Mouse (Mus musculus) ES-CJ7 (cell line): ENCODE results near the gene Lamb1.
A peak's percentile ranks its signal among the peaks of the same experiment; 100 is the strongest.

ENCODE experiments used
- DNase-seq: peaks from one replicate; pipeline ENCODE4 v3.0.0; 2011; ENCODE audit warnings: low read depth, low spot score

Lamb1 gene

DNA sequence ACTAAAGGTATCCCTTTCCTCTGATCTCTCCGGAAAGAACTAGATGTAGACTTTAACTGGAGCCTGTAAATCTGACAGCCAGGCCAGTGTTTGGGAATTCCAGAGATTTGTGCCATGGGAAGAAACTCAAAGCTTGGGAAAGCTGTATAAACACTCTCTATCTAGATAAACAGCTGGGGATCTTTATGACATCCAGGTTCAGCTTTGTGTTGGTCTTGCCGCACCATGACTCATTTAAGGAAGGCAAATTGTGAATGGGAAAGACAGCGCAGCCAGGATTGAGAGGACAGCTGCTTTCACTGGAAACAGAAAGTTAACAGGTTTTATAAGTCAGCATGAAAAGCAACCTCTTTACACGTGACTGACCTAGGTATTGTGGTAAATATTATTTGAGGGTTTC lies 12.8 kb upstream of the Lamb1 start:
- DNase-seq, result no peak

DNA sequence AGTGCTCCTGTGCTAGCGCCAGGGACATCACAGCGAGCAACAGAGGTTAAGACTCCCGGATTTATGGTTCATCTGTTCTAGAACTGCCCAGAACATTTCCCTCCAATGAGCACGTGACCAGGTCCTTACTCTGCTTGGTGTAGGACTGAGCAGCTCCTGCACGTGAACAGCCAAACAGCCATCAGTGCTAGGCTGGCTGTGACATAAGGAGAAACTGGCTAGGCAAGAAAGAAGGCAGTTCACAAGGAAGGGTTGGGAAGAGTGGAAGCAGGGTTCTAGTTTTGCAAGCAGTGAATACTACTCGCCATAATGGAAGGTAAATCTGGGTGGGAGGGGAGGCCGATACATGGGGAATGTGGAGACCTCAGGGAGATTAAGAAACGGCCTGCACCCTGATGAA lies 10.1 kb upstream of the Lamb1 start:
- no peak for DNase-seq

DNA sequence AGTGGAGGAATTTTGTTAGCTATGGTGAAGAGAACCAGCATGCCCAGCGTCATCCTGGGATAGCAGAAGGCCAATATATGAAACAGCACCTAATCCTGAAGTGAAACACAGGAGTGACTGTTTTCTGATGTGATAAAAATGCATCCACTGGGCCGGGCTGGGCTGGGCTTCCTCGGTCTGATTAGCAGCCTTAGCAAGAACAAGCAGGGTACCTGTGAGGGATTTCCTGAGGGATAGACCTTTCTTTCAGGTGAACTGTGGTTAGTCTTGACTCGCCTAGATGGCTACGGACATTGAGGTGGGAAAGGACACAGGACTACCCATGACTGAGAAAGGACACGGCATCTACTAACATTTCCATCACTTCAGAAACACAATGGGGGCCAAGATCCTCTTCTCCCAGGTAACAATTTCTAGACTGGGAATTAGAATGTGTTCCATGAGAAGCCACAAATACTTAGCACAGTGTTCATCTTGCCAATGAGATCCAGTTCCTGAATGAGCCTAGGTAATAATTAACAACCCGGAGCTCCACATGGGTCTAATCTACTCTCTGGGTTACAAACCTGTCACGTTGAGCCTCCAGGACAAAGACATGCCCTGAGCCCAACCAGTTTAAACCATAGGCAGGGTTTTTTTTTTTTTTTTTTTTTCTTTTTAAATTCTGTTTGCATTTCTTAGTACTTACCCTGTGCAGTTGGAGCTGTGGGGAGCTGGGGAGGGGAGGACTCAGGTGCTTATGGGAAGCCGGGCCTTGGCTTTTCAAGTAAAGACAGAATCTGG lies 8.7 kb upstream of the Lamb1 start:
- DNase-seq, result no peak

DNA sequence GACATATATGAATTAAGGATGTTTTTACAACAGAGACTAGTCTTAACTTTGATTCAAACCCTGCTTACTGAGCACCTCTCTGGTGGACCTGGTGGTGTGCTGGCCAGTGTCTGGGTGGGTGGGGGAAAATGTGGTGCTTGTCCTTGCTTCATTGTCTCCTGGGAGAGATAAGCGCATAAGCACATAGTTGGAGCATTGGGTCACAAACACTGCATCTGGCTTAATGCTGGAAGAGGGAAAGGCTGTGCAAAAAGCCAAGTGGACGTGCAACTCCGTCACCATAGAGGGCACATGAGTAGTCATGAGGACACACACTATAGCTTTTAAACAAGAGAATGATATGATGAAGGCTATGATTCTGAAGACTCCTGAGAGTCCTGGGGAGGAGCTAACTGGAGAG lies 3.2 kb upstream of the Lamb1 start:
- no peak for DNase-seq

DNA sequence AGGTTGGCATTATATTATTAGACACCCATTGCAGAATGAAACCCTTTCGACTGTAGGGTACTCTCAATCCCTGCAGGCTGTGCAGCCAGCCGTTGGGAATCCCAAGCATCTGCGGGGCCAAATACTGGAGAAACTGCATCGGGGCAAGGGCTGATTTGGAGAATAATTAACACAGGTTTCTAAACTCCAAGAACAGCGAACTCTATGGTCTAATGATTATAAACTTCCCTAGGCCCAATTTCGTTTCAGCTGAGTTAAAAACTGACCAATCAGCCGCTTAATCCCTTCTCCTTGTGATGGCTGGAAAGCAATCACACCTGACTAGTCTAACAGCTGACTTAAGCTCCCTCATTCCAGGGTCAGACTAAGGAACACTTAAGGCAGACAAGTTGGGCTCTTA lies 1.1 kb upstream of the Lamb1 start:
- no peak for DNase-seq

DNA sequence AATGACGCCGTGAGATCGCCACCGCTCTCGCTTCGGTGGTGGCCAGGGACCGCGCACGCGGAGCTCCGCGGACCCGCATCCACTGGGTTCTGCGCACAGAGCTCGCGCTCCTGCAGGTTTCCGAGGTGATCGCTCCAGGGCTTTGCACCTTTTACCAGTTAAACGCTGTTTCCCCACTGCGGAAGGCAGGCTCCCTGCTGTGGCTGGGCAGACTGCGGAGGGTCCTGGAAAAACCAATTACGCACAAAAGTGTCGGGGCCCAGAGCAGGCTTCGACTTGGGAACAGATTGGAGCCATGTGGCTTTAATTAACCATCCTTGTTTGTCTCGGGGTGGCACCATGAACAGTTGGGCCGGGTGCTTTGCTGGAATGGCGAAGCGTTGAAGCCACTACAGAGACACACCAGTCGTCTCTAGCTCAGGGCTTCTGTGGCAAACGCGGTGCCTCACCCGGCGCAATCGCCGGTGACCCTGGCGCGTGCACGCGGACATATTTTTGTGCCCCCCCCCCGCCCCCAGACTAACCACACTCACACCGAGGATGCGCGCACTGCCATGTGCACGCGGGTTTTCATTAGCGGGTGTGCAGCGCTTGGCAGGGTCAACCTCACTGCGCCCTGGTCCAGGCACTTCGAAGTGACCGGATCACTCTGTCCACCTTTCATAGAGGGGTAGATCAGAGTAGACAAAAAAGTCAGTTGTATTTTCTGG lies 843 bp downstream of the Lamb1 start:
- DNase-seq, result peak; percentile 31

DNA sequence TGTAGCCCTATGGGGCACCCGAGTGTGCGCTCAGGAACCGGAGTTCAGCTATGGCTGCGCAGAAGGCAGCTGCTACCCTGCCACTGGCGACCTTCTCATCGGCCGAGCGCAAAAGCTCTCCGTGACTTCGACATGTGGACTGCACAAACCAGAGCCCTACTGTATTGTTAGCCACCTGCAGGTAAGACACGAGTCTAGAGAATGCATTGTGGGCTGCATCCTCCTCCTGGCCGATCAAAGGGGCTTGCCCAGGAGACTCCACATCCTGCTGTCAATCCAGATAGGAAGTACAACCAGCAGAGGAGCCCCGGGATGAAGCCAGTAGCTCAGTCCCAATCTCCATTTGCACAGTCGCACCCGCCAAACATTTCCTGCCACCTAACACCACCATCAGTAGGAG lies 1.7 kb downstream of the Lamb1 start:
- DNase-seq, result peak; percentile 37

DNA sequence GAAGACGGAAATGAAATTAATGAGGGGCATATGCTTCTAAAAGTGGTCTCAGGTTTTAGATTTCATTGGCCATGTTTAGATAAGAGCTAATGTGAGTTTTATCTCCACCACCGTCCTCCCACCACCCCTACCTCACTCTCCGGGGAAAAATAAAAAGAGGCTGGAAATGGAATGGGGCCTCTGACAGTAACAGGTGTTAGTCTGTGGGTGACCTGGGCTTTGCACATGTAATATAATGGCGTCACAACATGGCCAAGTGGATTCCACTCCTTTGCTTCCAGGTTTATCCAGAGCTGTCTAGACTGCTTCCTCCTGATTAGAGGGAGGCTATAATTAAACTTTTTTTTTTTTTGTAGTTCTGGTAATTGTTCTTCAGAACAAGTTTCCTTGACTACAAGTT lies 2.3 kb downstream of the Lamb1 start:
- DNase-seq, result no peak

DNA sequence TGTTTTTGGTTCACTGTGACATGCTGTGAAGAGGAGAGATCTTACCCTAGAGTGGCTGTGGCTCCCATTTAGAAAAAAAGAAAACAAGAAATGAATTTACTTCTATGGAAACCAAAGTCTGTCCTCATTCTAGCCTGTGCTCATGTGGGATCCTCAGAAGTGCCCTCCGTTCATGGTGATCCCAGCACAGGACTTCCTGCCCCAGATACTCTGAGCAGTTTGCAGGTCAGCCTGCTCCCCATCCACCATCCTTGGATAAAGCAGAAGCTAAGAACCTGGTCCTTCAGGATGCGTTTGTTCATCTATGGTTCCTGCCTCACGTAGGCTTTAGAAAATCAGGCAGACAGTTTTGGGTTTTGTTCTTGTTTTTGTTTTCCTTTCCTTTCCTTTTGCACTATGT lies 3.3 kb downstream of the Lamb1 start:
- no peak for DNase-seq

DNA sequence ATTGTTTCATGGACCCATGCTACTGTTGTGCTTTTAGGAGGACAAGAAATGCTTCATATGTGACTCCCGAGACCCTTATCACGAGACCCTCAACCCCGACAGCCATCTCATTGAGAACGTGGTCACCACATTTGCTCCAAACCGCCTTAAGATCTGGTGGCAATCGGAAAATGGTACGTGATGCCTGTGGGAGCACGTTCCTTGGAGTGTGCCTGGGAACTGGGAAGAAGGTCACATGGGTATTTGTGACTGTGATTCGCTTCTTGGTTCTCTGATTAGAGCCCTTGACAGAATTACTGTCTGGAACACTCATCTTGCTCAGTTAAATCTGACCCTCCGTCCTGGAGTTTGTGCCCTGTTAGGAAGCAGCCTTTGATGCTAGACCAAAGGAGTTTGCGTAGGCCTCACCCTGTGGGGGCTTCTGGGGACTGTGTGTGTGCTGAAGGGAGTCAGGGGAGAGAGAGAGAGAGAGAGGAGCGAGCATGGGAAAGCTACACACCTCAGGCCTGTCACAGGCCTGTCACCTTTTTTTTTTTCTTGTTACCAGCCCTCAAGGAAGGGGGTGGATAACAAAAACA lies 4.1 kb downstream of the Lamb1 start:
- DNase-seq, result no peak

DNA sequence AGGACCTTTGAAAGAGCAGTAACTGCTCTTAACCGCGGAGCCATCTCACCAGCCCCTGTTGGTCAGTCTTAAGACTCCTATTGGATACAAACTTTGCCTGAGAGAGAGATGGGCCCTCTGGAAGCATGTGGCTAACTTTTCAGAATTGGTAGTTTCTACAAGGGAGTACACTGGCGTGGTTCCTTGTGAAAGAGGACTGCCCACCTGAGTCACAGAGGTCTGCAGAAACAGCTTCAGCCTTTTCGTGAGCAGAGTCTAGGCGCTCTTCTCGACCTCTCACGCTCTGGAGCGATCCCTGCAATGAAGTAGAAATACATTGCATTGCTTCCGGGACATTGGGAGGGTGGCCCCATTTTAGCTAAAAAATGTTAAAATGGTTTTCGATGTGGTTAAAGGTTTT lies 5.3 kb downstream of the Lamb1 start:
- no peak for DNase-seq

DNA sequence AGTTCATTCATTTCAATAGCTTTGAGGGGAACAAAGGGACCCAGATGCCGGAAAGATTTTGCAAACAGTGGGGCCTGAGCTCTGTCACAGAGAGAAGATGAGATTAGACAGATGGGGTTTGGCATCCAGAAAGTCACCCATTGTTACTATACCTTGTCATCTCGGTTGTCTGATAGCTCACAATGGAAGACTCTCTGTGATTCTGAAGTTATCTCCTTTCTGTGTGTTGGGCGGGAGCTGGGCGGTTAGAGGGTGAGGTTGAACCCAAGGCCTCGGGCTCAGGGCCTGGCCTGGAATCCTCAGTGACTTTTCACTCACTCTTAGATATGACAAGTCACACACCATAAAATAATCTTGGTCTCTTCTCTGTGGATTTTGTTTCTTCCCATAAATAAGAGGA lies 5.7 kb downstream of the Lamb1 start:
- DNase-seq, result no peak

DNA sequence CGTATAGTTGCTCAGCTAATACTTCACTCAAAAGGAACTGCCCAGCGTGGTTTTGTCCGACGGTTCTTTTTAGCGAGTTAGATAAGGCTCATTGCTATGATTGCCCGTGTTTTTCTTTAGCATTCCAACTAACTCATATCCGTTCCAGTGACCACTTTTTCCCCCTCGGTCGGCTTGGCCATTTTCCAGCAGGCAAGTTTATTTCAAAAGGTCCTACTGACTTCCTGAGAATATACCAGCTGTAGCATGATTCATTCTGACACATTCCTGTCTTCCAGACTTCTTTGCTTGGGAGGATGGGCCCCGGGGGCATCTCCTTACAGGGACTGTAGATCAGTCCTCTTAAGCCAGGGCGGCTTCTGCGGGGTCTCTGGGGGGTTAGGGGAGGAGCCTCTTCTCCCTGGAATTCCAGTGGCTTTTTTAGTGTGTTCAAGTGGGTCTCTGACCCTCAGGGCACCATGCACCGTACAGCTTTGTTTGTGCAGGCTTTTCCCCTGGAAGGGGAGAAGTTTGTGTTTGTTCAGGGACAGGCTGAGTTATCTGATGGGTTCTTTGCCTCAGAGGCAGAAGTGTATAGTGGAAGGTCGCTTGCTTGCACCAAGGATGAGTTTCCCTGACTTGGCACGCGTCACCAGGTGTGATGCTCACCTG lies 6.5 kb downstream of the Lamb1 start:
- DNase-seq, result no peak

DNA sequence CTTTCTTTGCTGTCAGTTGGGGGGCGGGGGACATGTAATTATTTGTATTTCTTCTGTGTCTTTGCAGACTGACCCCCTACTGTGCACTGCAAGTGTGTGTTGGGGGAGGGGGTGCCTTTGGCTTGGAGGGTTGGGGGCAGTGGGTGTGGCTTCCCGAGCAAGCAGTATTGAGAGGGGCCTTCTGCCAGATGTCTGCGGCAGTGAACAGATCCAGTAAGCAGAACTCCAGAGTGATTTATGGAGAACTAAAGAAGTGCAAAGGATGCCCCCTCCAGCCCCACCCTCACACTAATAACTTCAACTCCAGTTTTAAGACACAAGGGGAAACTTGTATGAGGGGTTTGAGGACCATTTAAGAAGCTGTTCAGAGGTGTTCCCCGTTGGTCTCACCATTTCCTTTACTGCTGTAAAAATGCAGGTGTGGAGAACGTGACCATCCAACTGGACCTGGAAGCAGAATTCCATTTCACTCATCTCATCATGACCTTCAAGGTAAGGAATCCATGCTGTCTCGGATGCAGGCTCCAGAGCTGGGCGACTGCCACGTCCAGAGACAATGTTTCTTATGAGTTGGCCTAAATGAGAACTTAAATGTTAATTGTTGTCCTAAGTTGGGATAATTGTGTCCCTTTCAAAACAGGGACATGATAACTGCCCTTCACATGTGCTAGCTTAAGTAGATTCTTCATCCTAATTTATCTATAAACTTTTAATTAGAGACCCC lies 7.1 kb downstream of the Lamb1 start:
- peak; percentile 28 for DNase-seq

DNA sequence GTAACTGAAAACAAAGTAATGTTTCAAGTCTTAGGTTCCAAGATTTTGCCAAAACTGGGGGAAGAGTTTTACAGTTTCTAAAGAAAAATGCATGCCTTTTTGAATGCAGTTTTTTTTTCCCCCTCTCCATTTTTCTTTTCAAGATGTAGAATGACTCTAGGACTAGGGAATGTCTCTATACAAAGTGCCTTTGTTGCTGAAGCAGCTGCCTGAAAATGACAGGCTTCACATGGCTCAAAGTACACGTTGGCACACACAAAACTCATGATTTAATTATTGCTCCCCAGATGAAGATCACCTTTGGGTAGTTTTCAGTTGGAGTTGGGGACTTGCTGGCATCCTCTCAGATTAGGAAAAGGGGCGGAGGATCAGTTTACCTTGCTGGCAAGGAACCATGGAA lies 7.8 kb downstream of the Lamb1 start:
- DNase-seq, result no peak

DNA sequence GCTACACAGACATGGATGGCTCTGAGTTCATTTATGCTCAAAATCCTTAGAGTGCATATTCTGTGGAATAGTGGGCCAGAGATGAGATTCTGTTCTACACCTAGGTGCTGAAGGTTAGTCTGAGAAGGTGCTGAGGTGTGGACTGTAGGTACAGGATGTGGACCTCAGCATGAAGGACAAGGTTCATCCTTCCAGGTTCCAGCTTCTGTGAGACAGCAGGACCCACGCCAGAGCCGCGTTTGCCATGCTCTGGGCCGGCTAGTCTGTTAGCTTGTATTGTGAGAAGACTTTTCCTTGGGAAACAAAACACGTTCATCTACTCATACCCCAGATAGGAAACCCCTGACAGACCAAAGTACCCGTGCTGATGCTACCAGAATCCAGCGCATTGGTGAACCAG lies 8.6 kb downstream of the Lamb1 start:
- DNase-seq, result no peak

DNA sequence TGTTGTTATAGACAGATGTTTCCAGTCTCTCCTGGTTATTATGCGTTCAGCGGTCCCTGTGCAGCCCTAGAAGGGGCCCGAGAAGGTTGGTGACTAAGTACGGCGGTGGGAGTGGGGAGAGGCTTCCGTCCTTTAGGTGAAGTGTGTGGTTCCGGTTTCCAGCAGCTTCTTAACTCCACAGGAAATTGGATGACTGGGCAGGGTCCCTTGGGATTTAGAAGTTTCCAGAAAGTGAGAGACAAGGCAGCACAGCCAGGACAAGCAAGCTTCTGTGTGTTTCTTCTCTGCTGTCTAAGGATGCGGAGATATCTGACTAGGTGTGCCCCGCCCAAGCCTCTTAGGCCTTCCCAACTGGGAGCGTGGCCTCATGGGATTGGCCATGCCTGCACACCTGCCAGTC lies 10.4 kb downstream of the Lamb1 start:
- no peak for DNase-seq

DNA sequence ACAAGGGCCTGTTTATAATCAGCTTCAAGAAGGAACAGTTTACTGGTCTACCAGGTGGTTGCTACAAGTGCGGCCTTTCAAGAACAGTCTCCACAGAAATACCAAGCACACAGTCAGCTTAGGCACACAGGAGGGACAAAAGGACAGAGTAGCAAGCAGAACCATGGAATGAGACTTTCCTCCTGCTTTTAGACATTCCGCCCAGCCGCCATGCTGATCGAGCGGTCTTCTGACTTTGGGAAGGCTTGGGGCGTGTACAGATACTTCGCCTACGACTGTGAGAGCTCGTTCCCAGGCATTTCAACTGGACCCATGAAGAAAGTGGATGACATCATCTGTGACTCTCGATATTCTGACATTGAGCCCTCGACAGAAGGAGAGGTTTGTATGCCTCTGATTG lies 13.2 kb downstream of the Lamb1 start:
- no peak for DNase-seq

DNA sequence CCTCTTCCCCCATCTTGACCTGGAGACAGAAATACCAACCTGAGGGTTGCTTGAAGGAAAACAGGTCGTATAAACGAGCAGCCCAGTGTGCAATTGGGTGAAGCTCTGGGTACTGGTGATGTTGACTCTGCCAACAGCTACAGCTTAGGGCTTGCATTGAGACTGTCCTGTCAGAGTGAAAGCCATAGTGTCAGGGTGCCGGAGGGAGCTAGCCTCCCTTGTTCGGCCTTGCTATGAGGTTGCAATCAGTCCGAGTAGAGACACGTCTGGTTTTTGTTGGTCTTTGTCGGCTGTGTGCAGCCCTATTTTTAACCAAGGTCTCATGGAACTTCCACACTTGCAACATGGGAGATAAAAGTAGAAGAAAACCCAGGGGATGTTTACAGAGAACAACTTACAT lies 15.3 kb downstream of the Lamb1 start:
- no peak for DNase-seq

DNA sequence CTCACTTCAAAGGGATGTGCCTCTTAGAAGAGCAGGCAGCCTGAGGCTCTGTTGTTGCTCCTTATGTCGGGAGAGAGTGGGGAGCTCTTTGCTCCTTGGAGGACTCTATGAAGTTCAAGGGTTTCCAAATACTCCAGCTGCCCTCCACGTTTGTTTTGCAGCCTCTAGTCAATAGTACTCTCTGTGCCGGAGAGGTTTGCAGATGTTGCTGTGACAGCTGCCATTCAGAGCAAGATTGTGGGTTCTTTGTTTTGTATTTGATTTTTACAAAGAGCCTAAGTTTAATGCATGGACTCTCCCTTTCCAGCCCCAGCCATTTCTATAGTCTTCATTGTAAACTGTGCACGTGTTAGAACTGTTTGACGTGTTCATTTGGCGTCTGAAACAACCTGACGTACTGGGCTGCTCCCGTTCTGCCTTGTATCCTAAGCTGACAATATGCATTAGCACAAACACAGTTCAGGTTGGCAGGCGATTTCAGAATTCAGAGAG lies 16.1 kb downstream of the Lamb1 start:
- DNase-seq, result no peak

DNA sequence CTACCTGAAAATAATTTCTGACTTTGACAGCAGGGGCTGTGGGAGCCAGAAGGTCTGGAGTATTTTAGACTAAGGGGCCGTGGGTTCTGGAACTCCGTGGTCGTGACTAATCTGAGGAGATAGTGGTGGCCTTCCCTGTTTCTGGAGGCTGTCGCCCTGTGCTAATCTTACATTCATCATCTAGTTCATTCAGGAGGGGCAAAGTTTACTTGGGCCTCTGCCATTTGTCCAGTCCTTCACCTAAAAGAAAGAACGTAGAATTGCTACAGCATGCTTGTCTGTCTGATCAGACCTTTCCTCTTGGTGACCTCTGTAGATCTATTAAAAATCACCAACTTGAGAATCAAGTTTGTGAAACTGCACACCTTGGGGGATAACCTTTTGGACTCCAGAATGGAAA lies 17.2 kb downstream of the Lamb1 start:
- no peak for DNase-seq

DNA sequence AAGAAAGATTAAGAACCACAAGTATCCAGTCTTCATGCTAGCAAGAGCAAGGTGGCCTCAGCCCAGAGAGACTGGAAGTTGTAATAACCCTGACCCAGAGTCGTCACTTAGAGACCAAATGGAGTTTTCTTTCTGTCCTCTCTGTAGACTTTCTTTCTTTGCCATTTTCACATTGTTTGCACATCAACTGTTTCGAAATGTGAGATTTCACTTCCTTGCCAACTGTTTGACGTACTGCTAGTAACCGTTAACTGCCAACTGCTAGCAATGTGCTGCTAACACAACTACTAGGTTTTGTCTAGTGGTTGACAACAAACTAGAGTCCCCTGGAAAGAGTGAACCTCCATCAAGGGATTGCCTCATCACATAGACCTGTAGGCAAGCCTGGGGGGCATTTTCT lies 18.1 kb downstream of the Lamb1 start:
- DNase-seq, result no peak
